Mouse (Mus musculus): ENCODE data around the gene N4bp1.

DNA sequence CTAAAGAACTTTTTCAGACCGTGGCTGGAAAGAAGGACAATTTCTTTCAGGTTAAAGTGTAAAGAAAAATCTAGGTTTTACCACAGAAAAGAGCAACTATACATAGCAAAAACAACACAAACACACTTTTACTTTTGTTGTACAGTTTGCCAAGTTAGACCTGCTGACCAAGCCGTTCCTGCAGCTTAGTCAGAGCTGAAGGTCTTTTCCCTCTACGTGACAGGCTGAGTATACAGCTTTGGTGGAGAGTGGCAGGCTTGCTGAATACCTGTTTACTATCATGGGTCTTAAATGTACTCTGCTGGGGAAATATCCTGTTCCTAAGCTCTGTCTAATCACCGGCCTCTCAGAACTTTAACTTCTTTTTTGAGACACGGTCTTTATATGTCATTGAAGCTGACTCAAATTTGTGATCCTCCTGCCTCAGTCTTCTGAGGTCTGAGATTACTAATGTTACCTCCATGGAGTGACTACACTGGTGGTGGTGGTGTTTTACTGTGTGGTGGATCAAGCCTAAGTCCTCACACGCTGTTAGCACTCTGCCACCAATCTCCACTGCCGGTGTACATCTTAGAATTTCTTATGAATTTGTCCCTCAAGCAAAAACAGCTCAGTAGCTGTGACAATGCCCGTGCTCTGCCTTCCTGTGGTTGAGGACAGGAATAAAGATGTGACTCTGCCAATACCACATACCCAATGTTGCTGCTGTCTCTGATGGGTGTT is 31.6 kb downstream of the N4bp1 start:
- TF ChIP-seq CTCF (IDR thresholded peaks at IDR 0.05; ENCODE audit: borderline replicate concordance, extremely low read depth, insufficient read depth, insufficient read length), result no peak
- TF ChIP-seq POLR2A (IDR thresholded peaks at IDR 0.05; ENCODE audit: borderline replicate concordance, extremely low read depth, insufficient read depth, insufficient read length, poor library complexity, severe bottlenecking), result no peak

Data from brain, embryonic 14.5 days (tissue).